Mouse (Mus musculus) urinary bladder, postnatal 14 days (tissue): Measurements from ENCODE around the gene Steap2.
"Not testable (repeated sequence)": the region's sequence is repeated elsewhere in the genome, so short reads cannot be mapped to it uniquely, and the experiment has no call there.

Source experiments
- DNase-seq: peaks from one replicate; pipeline ENCODE4 v3.0.0; 2021; ENCODE audit warnings: low spot score

Gene Steap2

GRCm38 (mm10) chr5:5693956-5694653 is at the start of gene Steap2:
Steap2 (minus strand) TSS chr5:5694578.
- peak; percentile 57 for DNase-seq

- no peak for DNase-seq
These were observed 40.1 kb upstream of the Steap2 start for GRCm38 (mm10) chr5:5734445-5734844.

GRCm38 (mm10) chr5:5732858-5733257 is 38.5 kb upstream of the Steap2 start:
- no peak for DNase-seq

- DNase-seq: no peak
These were observed 37.8 kb upstream of the Steap2 start for GRCm38 (mm10) chr5:5732208-5732607.

- DNase-seq: peak; percentile 12
These were observed 35.5 kb upstream of the Steap2 start for GRCm38 (mm10) chr5:5729904-5730303.

GRCm38 (mm10) chr5:5722217-5722616 is 27.8 kb upstream of the Steap2 start:
- DNase-seq: no peak

GRCm38 (mm10) chr5:5711032-5711431 is 16.7 kb upstream of the Steap2 start:
- DNase-seq: no peak

GRCm38 (mm10) chr5:5707341-5708278 is 13.2 kb upstream of the Steap2 start:
- no peak for DNase-seq

- no peak for DNase-seq
These were observed 10.6 kb upstream of the Steap2 start for GRCm38 (mm10) chr5:5705019-5705418.

- DNase-seq: no peak
These were observed 6.0 kb upstream of the Steap2 start for GRCm38 (mm10) chr5:5700386-5700785.

GRCm38 (mm10) chr5:5698830-5699229 is 4.5 kb upstream of the Steap2 start:
- no peak for DNase-seq

- DNase-seq: no peak
These were observed 1.1 kb upstream of the Steap2 start for GRCm38 (mm10) chr5:5695401-5695942.

- DNase-seq: no peak
These were observed 830 bp downstream of the Steap2 start for GRCm38 (mm10) chr5:5693541-5693955.

- no peak for DNase-seq
These were observed 2.1 kb downstream of the Steap2 start for GRCm38 (mm10) chr5:5692167-5692738.

GRCm38 (mm10) chr5:5688945-5689540 is 5.3 kb downstream of the Steap2 start:
- DNase-seq: no peak

- peak; percentile 20 for DNase-seq
These were observed 6.2 kb downstream of the Steap2 start for GRCm38 (mm10) chr5:5688228-5688627.

GRCm38 (mm10) chr5:5686973-5687372 is 7.4 kb downstream of the Steap2 start:
- no peak for DNase-seq

GRCm38 (mm10) chr5:5684946-5685345 is 9.4 kb downstream of the Steap2 start:
- not testable (repeated sequence) for DNase-seq

GRCm38 (mm10) chr5:5683292-5683691 is 11.1 kb downstream of the Steap2 start:
- DNase-seq: no peak

- DNase-seq: no peak
These were observed 14.9 kb downstream of the Steap2 start for GRCm38 (mm10) chr5:5679459-5679858.

- no peak for DNase-seq
These were observed 18.3 kb downstream of the Steap2 start for GRCm38 (mm10) chr5:5676082-5676481.

- no peak for DNase-seq
These were observed 25.5 kb downstream of the Steap2 start for GRCm38 (mm10) chr5:5668920-5669319.
